Mouse (Mus musculus) neural tube, embryonic 12.5 days (tissue): ENCODE data around the gene Odr4. TPM values are rescaled to one million over a fixed set of nuclear protein-coding genes. Genes with fewer than 3 reads are reported as not detected.
A peak's percentile ranks its signal among the peaks of the same experiment; 100 is the strongest.

Source experiments
- ATAC-seq: fragments of 200-750 bp; cut with Nextera tagmentation; 2 replicates; pipeline ENCODE4 v1.8.0; 2017; ENCODE audit warnings: low read depth, mild to moderate bottlenecking, moderate TSS enrichment, moderate library complexity; ENCODE audit not compliant: low FRiP score
- H3K27ac ChIP-seq: fragments of 300-500 bp; sonication (generic); 2 replicates; pipeline ENCODE4 v1.5.1; 2016
- H3K27me3 ChIP-seq: fragments of 300-500 bp; sonication (generic); replicated peaks from 2 replicates; pipeline ENCODE4 v1.6.1; 2016; ENCODE audit warnings: mild to moderate bottlenecking
- H3K36me3 ChIP-seq: fragments of 300-500 bp; sonication (generic); 2 replicates; pipeline ENCODE4 v1.6.1; 2016; ENCODE audit warnings: mild to moderate bottlenecking
- H3K4me1 ChIP-seq: fragments of 300-500 bp; sonication (generic); 2 replicates; pipeline ENCODE4 v1.6.1; 2016
- H3K4me2 ChIP-seq: fragments of 300-500 bp; sonication (generic); replicated peaks from 2 replicates; pipeline ENCODE4 v1.6.1; 2016; ENCODE audit warnings: mild to moderate bottlenecking
- H3K4me3 ChIP-seq: fragments of 300-500 bp; sonication (generic); 2 replicates; pipeline ENCODE4 v1.5.1; 2016
- H3K9ac ChIP-seq: fragments of 300-500 bp; sonication (generic); 2 replicates; pipeline ENCODE4 v1.6.1; 2016; ENCODE audit warnings: mild to moderate bottlenecking
- H3K9me3 ChIP-seq: fragments of 300-500 bp; sonication (generic); 2 replicates; pipeline ENCODE4 v1.6.1; 2016; ENCODE audit warnings: mild to moderate bottlenecking
- WGBS: fragments of 180-500 bp; shearing (Covaris S2); methylation state at CpG from one replicate; pipeline ENCODE4 v1.1.7; 2016; 5-methylcytosine and 5-hydroxymethylcytosine counted together
- polyA plus RNA-seq: library from polyadenylated mRNA; unstranded; fragments of >200 nt; fragmentation: Nextera tagmentation; extraction: Ambion mirVana; gene quantifications from 2 replicates; pipeline ENCODE4 v1.2.1, GENCODE M21; 2016

Odr4 gene
- polyA plus RNA-seq = 36.5 and 39.4 TPM in 2 replicates

- no peaks in the 10 kb centered on the region for H3K9me3 ChIP-seq
Measured at GRCm38 (mm10) chr1:150392638-150393487, at the start of gene Odr4, which contains the start of gene Tpr. TSS of gene Odr4 (minus strand) at chr1:150393080. TSS of gene Tpr (plus strand) at chr1:150392838.

GRCm38 (mm10) chr1:150441731-150442130 is 48.9 kb upstream of the Odr4 start:
- no peak overlapping the region for H3K9ac ChIP-seq
- H3K9me3 ChIP-seq = no peaks in the 10 kb centered on the region
- H3K4me1 ChIP-seq = no peaks in the 10 kb centered on the region
- 83% methylated on average over 4 of the region's 4 CpGs for WGBS
- H3K27me3 ChIP-seq = no peaks in the 10 kb centered on the region
- peaks cover 68% of the 10 kb centered on the region for H3K36me3 ChIP-seq
- no peak for ATAC-seq
- H3K4me2 ChIP-seq = no peak overlapping the region
- H3K4me3 ChIP-seq = no peak overlapping the region
- H3K27ac ChIP-seq = no peak overlapping the region

More at GRCm38 (mm10) chr1:150392638-150393487, at the start of gene Odr4, which contains the start of gene Tpr:
- WGBS = under 1% methylated on average over 76 of the region's 76 CpGs
- H3K9ac ChIP-seq = peak within 1 kb of the TSS; percentile 83
- H3K4me1 ChIP-seq = peaks cover 3% of the 10 kb centered on the region
- peak within 1 kb of the TSS; percentile 68; the same call in 1 of the 2 replicates for H3K27ac ChIP-seq
- peaks cover 26% of the 10 kb centered on the region for H3K36me3 ChIP-seq
- no peaks in the 10 kb centered on the region for H3K27me3 ChIP-seq
- peak; percentile 98 for ATAC-seq
- peak within 1 kb of the TSS; percentile 71 for H3K4me3 ChIP-seq
- peak within 1 kb of the TSS; percentile 70 for H3K4me2 ChIP-seq

GRCm38 (mm10) chr1:150438641-150439040 is 45.8 kb upstream of the Odr4 start:
- Histone ChIP-seq H3K4me3 (no peak overlapping the region), H3K9me3 (no peaks in the 10 kb centered on the region), H3K4me2 (no peak overlapping the region), H3K4me1 (no peaks in the 10 kb centered on the region), H3K36me3 (peaks cover 71% of the 10 kb centered on the region), H3K9ac (no peak overlapping the region), H3K27me3 (no peaks in the 10 kb centered on the region), H3K27ac (no peak overlapping the region)
- 92% methylated on average over 3 of the region's 3 CpGs for WGBS
- ATAC-seq = no peak

GRCm38 (mm10) chr1:150426216-150426615 is 33.3 kb upstream of the Odr4 start:
- no peaks in the 10 kb centered on the region for H3K4me1 ChIP-seq
- H3K4me3 ChIP-seq = no peak overlapping the region
- ATAC-seq = no peak
- H3K27ac ChIP-seq = no peak overlapping the region
- H3K4me2 ChIP-seq = no peak overlapping the region
- H3K9me3 ChIP-seq = no peaks in the 10 kb centered on the region
- 77% methylated on average over 3 of the region's 3 CpGs for WGBS
- no peak overlapping the region for H3K9ac ChIP-seq
- H3K27me3 ChIP-seq = no peaks in the 10 kb centered on the region
- peaks cover 78% of the 10 kb centered on the region for H3K36me3 ChIP-seq

GRCm38 (mm10) chr1:150425665-150426064 is 32.8 kb upstream of the Odr4 start:
- no peaks in the 10 kb centered on the region for H3K4me1 ChIP-seq
- H3K4me3 ChIP-seq = no peak overlapping the region
- no peaks in the 10 kb centered on the region for H3K27me3 ChIP-seq
- 92% methylated on average over 9 of the region's 9 CpGs for WGBS
- no peak overlapping the region for H3K4me2 ChIP-seq
- H3K9ac ChIP-seq = no peak overlapping the region
- ATAC-seq = no peak
- H3K36me3 ChIP-seq = peaks cover 73% of the 10 kb centered on the region
- no peak overlapping the region for H3K27ac ChIP-seq
- H3K9me3 ChIP-seq = no peaks in the 10 kb centered on the region

- no peaks in the 10 kb centered on the region for H3K27me3 ChIP-seq
- 92% methylated on average over 4 of the region's 4 CpGs for WGBS
- no peak overlapping the region for H3K4me2 ChIP-seq
- H3K9ac ChIP-seq = no peak overlapping the region
- no peak overlapping the region for H3K27ac ChIP-seq
- peaks cover 68% of the 10 kb centered on the region for H3K36me3 ChIP-seq
- H3K4me1 ChIP-seq = no peaks in the 10 kb centered on the region
- no peaks in the 10 kb centered on the region for H3K9me3 ChIP-seq
- ATAC-seq = no peak
- no peak overlapping the region for H3K4me3 ChIP-seq
Measured at GRCm38 (mm10) chr1:150418426-150418825, 25.5 kb upstream of the Odr4 start.

- Histone ChIP-seq H3K9ac (no peak overlapping the region), H3K4me2 (no peak overlapping the region), H3K4me1 (no peaks in the 10 kb centered on the region), H3K4me3 (no peak overlapping the region), H3K27ac (no peak overlapping the region), H3K27me3 (no peaks in the 10 kb centered on the region), H3K36me3 (peaks cover 66% of the 10 kb centered on the region), H3K9me3 (no peaks in the 10 kb centered on the region)
- 96% methylated on average over 3 of the region's 3 CpGs for WGBS
- no peak for ATAC-seq
Measured at GRCm38 (mm10) chr1:150416006-150416405, 23.1 kb upstream of the Odr4 start.

GRCm38 (mm10) chr1:150409996-150410395 is 17.1 kb upstream of the Odr4 start:
- peaks cover 64% of the 10 kb centered on the region for H3K36me3 ChIP-seq
- 96% methylated on average over 6 of the region's 6 CpGs for WGBS

GRCm38 (mm10) chr1:150407285-150407684 is 14.4 kb upstream of the Odr4 start:
- WGBS = 94% methylated on average over 9 of the region's 9 CpGs
- H3K4me3 ChIP-seq = no peak overlapping the region
- no peak overlapping the region for H3K9ac ChIP-seq
- no peaks in the 10 kb centered on the region for H3K27me3 ChIP-seq
- H3K4me1 ChIP-seq = no peaks in the 10 kb centered on the region
- peaks cover 55% of the 10 kb centered on the region for H3K36me3 ChIP-seq
- ATAC-seq = no peak
- H3K9me3 ChIP-seq = no peaks in the 10 kb centered on the region
- no peak overlapping the region for H3K27ac ChIP-seq
- H3K4me2 ChIP-seq = no peak overlapping the region

More at GRCm38 (mm10) chr1:150409996-150410395, 17.1 kb upstream of the Odr4 start:
- no peak overlapping the region for H3K27ac ChIP-seq
- H3K9me3 ChIP-seq = no peaks in the 10 kb centered on the region
- H3K9ac ChIP-seq = no peak overlapping the region
- H3K4me3 ChIP-seq = no peak overlapping the region
- no peaks in the 10 kb centered on the region for H3K4me1 ChIP-seq
- H3K27me3 ChIP-seq = no peaks in the 10 kb centered on the region
- no peak overlapping the region for H3K4me2 ChIP-seq
- ATAC-seq = no peak

GRCm38 (mm10) chr1:150404555-150404954 is 11.7 kb upstream of the Odr4 start:
- ATAC-seq = no peak
- Histone ChIP-seq H3K36me3 (peaks cover 46% of the 10 kb centered on the region), H3K27me3 (no peaks in the 10 kb centered on the region), H3K9ac (no peak overlapping the region), H3K27ac (no peak overlapping the region), H3K4me3 (no peak overlapping the region), H3K4me1 (no peaks in the 10 kb centered on the region), H3K9me3 (no peaks in the 10 kb centered on the region), H3K4me2 (no peak overlapping the region)
- WGBS = 94% methylated on average over 3 of the region's 3 CpGs

- 94% methylated on average over 3 of the region's 3 CpGs for WGBS
- Histone ChIP-seq H3K27ac (no peak overlapping the region), H3K36me3 (peaks cover 45% of the 10 kb centered on the region), H3K9me3 (no peaks in the 10 kb centered on the region), H3K4me1 (no peaks in the 10 kb centered on the region), H3K4me3 (no peak overlapping the region), H3K4me2 (no peak overlapping the region), H3K9ac (no peak overlapping the region), H3K27me3 (no peaks in the 10 kb centered on the region)
- no peak for ATAC-seq
Measured at GRCm38 (mm10) chr1:150403914-150404313, 11.0 kb upstream of the Odr4 start.

GRCm38 (mm10) chr1:150396001-150396400 is 3.1 kb upstream of the Odr4 start:
- Histone ChIP-seq H3K4me3 (no peak overlapping the region), H3K36me3 (peaks cover 31% of the 10 kb centered on the region), H3K9ac (no peak overlapping the region), H3K27ac (no peak overlapping the region), H3K4me2 (no peak overlapping the region), H3K27me3 (no peaks in the 10 kb centered on the region), H3K4me1 (peaks cover 3% of the 10 kb centered on the region), H3K9me3 (no peaks in the 10 kb centered on the region)
- ATAC-seq = no peak
- WGBS = 93% methylated on average over 3 of the region's 3 CpGs
